Mouse (Mus musculus) embryonic facial prominence, embryonic 11.5 days (tissue): ENCODE measurements at regions not wholly inside any gene's neighbourhood (a gene's known extent, or its start where the extent isn't known, plus 50 kb on each side); places are given as distances from the start of the nearest gene placed in this dataset.

ENCODE experiments used
- ATAC-seq: fragments of 200-750 bp; cut with Nextera tagmentation; replicated peaks from 2 replicates; pipeline ENCODE4 v1.8.0; 2017; ENCODE audit warnings: low read depth; ENCODE audit not compliant: insufficient number of reproducible peaks, low FRiP score, low TSS enrichment
- DNase-seq: peaks from one replicate; pipeline ENCODE4 v3.0.0-alpha.2; 2015; ENCODE audit warnings: low spot score
- H3K27ac ChIP-seq: fragments of 300-500 bp; sonication (generic); replicated peaks from 2 replicates; pipeline ENCODE4 v1.5.1; 2014; ENCODE audit warnings: mild to moderate bottlenecking, low read depth, low read length, control low read depth
- H3K27me3 ChIP-seq: fragments of 300-500 bp; sonication (generic); 2 replicates; pipeline ENCODE4 v1.6.1; 2014; ENCODE audit warnings: mild to moderate bottlenecking, low read length, moderate library complexity, mixed read lengths; ENCODE audit not compliant: control insufficient read depth, insufficient read depth
- H3K36me3 ChIP-seq: fragments of 300-500 bp; sonication (generic); replicated peaks from 2 replicates; pipeline ENCODE4 v1.6.1; 2014; ENCODE audit warnings: low read depth, mild to moderate bottlenecking, low read length, moderate library complexity, mixed read lengths; ENCODE audit not compliant: control insufficient read depth, insufficient read depth
- H3K4me1 ChIP-seq: fragments of 300-500 bp; sonication (generic); 2 replicates; pipeline ENCODE4 v1.6.1; 2014; ENCODE audit warnings: low read length, mixed read lengths; ENCODE audit not compliant: control insufficient read depth, insufficient read depth
- H3K4me2 ChIP-seq: fragments of 300-500 bp; sonication (generic); 2 replicates; pipeline ENCODE4 v1.6.1; 2014; ENCODE audit warnings: low read depth, mild to moderate bottlenecking, control low read depth, low read length, moderate library complexity
- H3K4me3 ChIP-seq: fragments of 300-500 bp; sonication (generic); 2 replicates; pipeline ENCODE4 v1.5.1; 2014; ENCODE audit warnings: low read depth, low read length, control low read depth
- H3K9ac ChIP-seq: fragments of 300-500 bp; sonication (generic); replicated peaks from 2 replicates; pipeline ENCODE4 v1.6.1; 2014; ENCODE audit warnings: mild to moderate bottlenecking, control low read depth, low read length
- H3K9me3 ChIP-seq: fragments of 300-500 bp; sonication (generic); replicated peaks from 2 replicates; pipeline ENCODE4 v1.6.1; 2016; ENCODE audit warnings: mild to moderate bottlenecking, low read length, inconsistent platforms, mixed read lengths; ENCODE audit not compliant: control insufficient read depth
- WGBS: fragments of 180-500 bp; shearing (Covaris S2); extraction: QIAGEN DNeasy Blood & Tissue Kit; methylation state at CpG from one replicate; pipeline ENCODE4 v1.1.7; 2014; 5-methylcytosine and 5-hydroxymethylcytosine counted together

GRCm38 (mm10) chr1:13798848-13799247 lies 2294.3 kb downstream of the 4930444P10Rik start:
- DNase-seq (no peak), ATAC-seq (no peak)
- Histone ChIP-seq H3K9me3 (no peaks in the 10 kb centered on the region), H3K9ac (no peak overlapping the region), H3K4me1 (no peaks in the 10 kb centered on the region), H3K27me3 (no peaks in the 10 kb centered on the region), H3K4me3 (no peak overlapping the region), H3K4me2 (no peak overlapping the region), H3K27ac (no peak overlapping the region), H3K36me3 (no peaks in the 10 kb centered on the region)
- 76% methylated on average over 1 of the region's 1 CpGs for WGBS

GRCm38 (mm10) chr1:13795196-13795595 lies 2297.9 kb downstream of the 4930444P10Rik start:
- Histone ChIP-seq H3K4me1 (no peaks in the 10 kb centered on the region), H3K4me3 (no peak overlapping the region), H3K9me3 (peaks cover 3% of the 10 kb centered on the region; the same call in 1 of the 2 replicates), H3K36me3 (no peaks in the 10 kb centered on the region), H3K27ac (no peak overlapping the region), H3K9ac (no peak overlapping the region), H3K4me2 (no peak overlapping the region), H3K27me3 (no peaks in the 10 kb centered on the region)
- no peak for ATAC-seq
- no peak for DNase-seq

GRCm38 (mm10) chr1:13789318-13790085 lies 2303.6 kb downstream of the 4930444P10Rik start:
- ATAC-seq, result 0 out of 2 replicates have a peak, but pooled peaks have one; percentile 67
- Histone ChIP-seq H3K9me3 (peaks cover 3% of the 10 kb centered on the region; the same call in 1 of the 2 replicates), H3K27me3 (no peaks in the 10 kb centered on the region), H3K27ac (no peak overlapping the region), H3K4me1 (no peaks in the 10 kb centered on the region), H3K9ac (no peak overlapping the region), H3K36me3 (no peaks in the 10 kb centered on the region), H3K4me2 (no peak overlapping the region), H3K4me3 (no peak overlapping the region)
- DNase-seq, result peak; percentile 89
- WGBS, result 32% methylated on average over 13 of the region's 13 CpGs

GRCm38 (mm10) chr1:13787016-13787415 lies 2306.1 kb downstream of the 4930444P10Rik start:
- Histone ChIP-seq H3K4me1 (no peaks in the 10 kb centered on the region), H3K4me2 (no peak overlapping the region), H3K27me3 (no peaks in the 10 kb centered on the region), H3K9me3 (peaks cover 3% of the 10 kb centered on the region; the same call in 1 of the 2 replicates), H3K4me3 (no peak overlapping the region), H3K27ac (no peak overlapping the region), H3K36me3 (no peaks in the 10 kb centered on the region), H3K9ac (no peak overlapping the region)
- 0 out of 2 replicates have a peak, but pooled peaks have one; percentile 14 for ATAC-seq
- DNase-seq, result no peak
- WGBS, result 72% methylated on average over 2 of the region's 2 CpGs

- ATAC-seq (no peak), DNase-seq (peak; percentile 88)
- H3K9ac ChIP-seq, result no peak overlapping the region
- no peak overlapping the region for H3K4me2 ChIP-seq
- no peaks in the 10 kb centered on the region for H3K9me3 ChIP-seq
- no peaks in the 10 kb centered on the region for H3K4me1 ChIP-seq
- WGBS, result 8% methylated on average over 4 of the region's 4 CpGs
- no peak overlapping the region for H3K27ac ChIP-seq
- H3K27me3 ChIP-seq, result no peaks in the 10 kb centered on the region
- no peak overlapping the region for H3K4me3 ChIP-seq
- H3K36me3 ChIP-seq, result no peaks in the 10 kb centered on the region
Measured at GRCm38 (mm10) chr1:13784396-13784795, 2308.7 kb downstream of the 4930444P10Rik start.

- Histone ChIP-seq H3K4me1 (no peaks in the 10 kb centered on the region), H3K36me3 (no peaks in the 10 kb centered on the region), H3K27ac (no peak overlapping the region), H3K4me3 (no peak overlapping the region), H3K4me2 (no peak overlapping the region), H3K9me3 (no peaks in the 10 kb centered on the region), H3K9ac (no peak overlapping the region), H3K27me3 (no peaks in the 10 kb centered on the region)
- DNase-seq, result no peak
- WGBS, result 89% methylated on average over 3 of the region's 3 CpGs
- ATAC-seq, result no peak
Measured at GRCm38 (mm10) chr1:13782633-13783032, 2310.5 kb downstream of the 4930444P10Rik start.

- Histone ChIP-seq H3K27ac (no peak overlapping the region), H3K9ac (no peak overlapping the region), H3K4me3 (no peak overlapping the region), H3K36me3 (no peaks in the 10 kb centered on the region), H3K4me1 (no peaks in the 10 kb centered on the region; the same call in 1 of the 2 replicates), H3K4me2 (no peak overlapping the region), H3K27me3 (no peaks in the 10 kb centered on the region), H3K9me3 (no peaks in the 10 kb centered on the region)
- ATAC-seq (no peak), DNase-seq (no peak)
- WGBS, result 50% methylated on average over 2 of the region's 2 CpGs
Measured at GRCm38 (mm10) chr1:13772106-13772505, 2321.0 kb downstream of the 4930444P10Rik start.

GRCm38 (mm10) chr1:13771014-13771463 lies 2322.1 kb downstream of the 4930444P10Rik start:
- no peak overlapping the region for H3K9ac ChIP-seq
- peak; percentile 80 for ATAC-seq
- WGBS, result 24% methylated on average over 10 of the region's 10 CpGs
- H3K4me1 ChIP-seq, result no peaks in the 10 kb centered on the region; the same call in 1 of the 2 replicates
- no peak overlapping the region for H3K27ac ChIP-seq
- no peaks in the 10 kb centered on the region for H3K36me3 ChIP-seq
- H3K27me3 ChIP-seq, result no peaks in the 10 kb centered on the region
- DNase-seq, result peak; percentile 85
- H3K9me3 ChIP-seq, result no peaks in the 10 kb centered on the region
- no peak overlapping the region for H3K4me3 ChIP-seq
- H3K4me2 ChIP-seq, result no peak overlapping the region
